Mouse (Mus musculus) c-Kit-positive CD71-negative TER-119-negative erythroid progenitor cells, embryonic 14.5 days (primary cell): ENCODE results near the gene Dpy19l3.

Experiments used
- DNase-seq: peaks from one replicate; pipeline ENCODE4 v3.0.0-alpha.2; 2013; ENCODE audit warnings: low read depth

The Dpy19l3 gene

GRCm38 (mm10) chr7:35754033-35754885 lies at the start of gene Dpy19l3:
TSS of gene Dpy19l3 (minus strand) at chr7:35754454.
- peak; percentile 65 for DNase-seq

- DNase-seq, result peak; percentile 51
Observed at GRCm38 (mm10) chr7:35802906-35803595, 48.8 kb upstream of the Dpy19l3 start, which contains the start of gene Zfp507. TSS of gene Zfp507 (minus strand) at chr7:35803003.

- no peak for DNase-seq
Observed at GRCm38 (mm10) chr7:35802201-35802905, 48.1 kb upstream of the Dpy19l3 start.

GRCm38 (mm10) chr7:35796123-35796522 lies 41.9 kb upstream of the Dpy19l3 start:
- no peak for DNase-seq

GRCm38 (mm10) chr7:35794145-35794664 lies 40.0 kb upstream of the Dpy19l3 start:
- no peak for DNase-seq

GRCm38 (mm10) chr7:35792150-35792848 lies 38.0 kb upstream of the Dpy19l3 start:
- DNase-seq, result no peak

GRCm38 (mm10) chr7:35790926-35791325 lies 36.7 kb upstream of the Dpy19l3 start:
- DNase-seq, result no peak

- DNase-seq, result no peak
Observed at GRCm38 (mm10) chr7:35790201-35790600, 35.9 kb upstream of the Dpy19l3 start.

- no peak for DNase-seq
Observed at GRCm38 (mm10) chr7:35785579-35785978, 31.3 kb upstream of the Dpy19l3 start.

- DNase-seq, result no peak
Observed at GRCm38 (mm10) chr7:35782252-35782651, 28.0 kb upstream of the Dpy19l3 start.

- DNase-seq, result no peak
Observed at GRCm38 (mm10) chr7:35774127-35774526, 19.9 kb upstream of the Dpy19l3 start.

GRCm38 (mm10) chr7:35772347-35772746 lies 18.1 kb upstream of the Dpy19l3 start:
- DNase-seq, result no peak

GRCm38 (mm10) chr7:35771106-35771505 lies 16.9 kb upstream of the Dpy19l3 start:
- no peak for DNase-seq

GRCm38 (mm10) chr7:35770122-35770521 lies 15.9 kb upstream of the Dpy19l3 start:
- no peak for DNase-seq

GRCm38 (mm10) chr7:35764461-35764860 lies 10.2 kb upstream of the Dpy19l3 start:
- DNase-seq, result no peak

GRCm38 (mm10) chr7:35761801-35762200 lies 7.5 kb upstream of the Dpy19l3 start:
- no peak for DNase-seq

- no peak for DNase-seq
Observed at GRCm38 (mm10) chr7:35759602-35760001, 5.3 kb upstream of the Dpy19l3 start.

GRCm38 (mm10) chr7:35756510-35757440 lies 2.5 kb upstream of the Dpy19l3 start:
- DNase-seq, result no peak

GRCm38 (mm10) chr7:35754886-35755168 lies 573 bp upstream of the Dpy19l3 start:
- no peak for DNase-seq

GRCm38 (mm10) chr7:35753319-35754032 lies 778 bp downstream of the Dpy19l3 start:
- no peak for DNase-seq
